Mouse (Mus musculus) forebrain, embryonic 10.5 days (tissue): Measurements from ENCODE around the gene Plscr3. TPM values are rescaled to one million over a fixed set of nuclear protein-coding genes. Genes with fewer than 3 reads are reported as not detected.
"Not testable (repeated sequence)": the region's sequence is repeated elsewhere in the genome, so short reads cannot be mapped to it uniquely, and the experiment has no call there.

Source experiments
- DNase-seq: peaks from one replicate; pipeline ENCODE4 v3.0.0-alpha.2; 2017; ENCODE audit warnings: low spot score; ENCODE audit errors: extremely low spot score
- H3K27ac ChIP-seq: fragments of 300-500 bp; sonication (generic); 2 replicates; pipeline ENCODE4 v1.5.1; 2016; ENCODE audit warnings: mild to moderate bottlenecking
- H3K27me3 ChIP-seq: fragments of 300-500 bp; sonication (generic); 2 replicates; pipeline ENCODE4 v1.6.1; 2016; ENCODE audit warnings: mild to moderate bottlenecking; ENCODE audit not compliant: poor library complexity, severe bottlenecking
- H3K36me3 ChIP-seq: fragments of 300-500 bp; sonication (generic); replicated peaks from 2 replicates; pipeline ENCODE4 v1.6.1; 2016; ENCODE audit warnings: mild to moderate bottlenecking, moderate library complexity
- H3K4me1 ChIP-seq: fragments of 300-500 bp; sonication (generic); 2 replicates; pipeline ENCODE4 v1.6.1; 2016
- H3K4me3 ChIP-seq: fragments of 300-500 bp; sonication (generic); 2 replicates; pipeline ENCODE4 v1.5.1; 2016; ENCODE audit warnings: mild to moderate bottlenecking, moderate library complexity
- H3K9me3 ChIP-seq: fragments of 300-500 bp; sonication (generic); 2 replicates; pipeline ENCODE4 v1.6.1; 2016; ENCODE audit warnings: mild to moderate bottlenecking, moderate library complexity
- WGBS: fragments of 180-500 bp; shearing (Covaris S2); methylation state at CpG from one replicate; pipeline ENCODE4 v1.1.7; 2016; 5-methylcytosine and 5-hydroxymethylcytosine counted together
- polyA plus RNA-seq: library from polyadenylated mRNA; unstranded; fragments of >200 nt; fragmentation: Nextera tagmentation; extraction: Ambion mirVana; gene quantifications from 2 replicates; pipeline ENCODE4 v1.2.1, GENCODE M21; 2016

The Plscr3 gene
- polyA plus RNA-seq, 1 experiment from 2014 or later, result 67.6 TPM

GRCm38 (mm10) chr11:69855347-69855746 is 9.2 kb downstream of the Plscr3 start:
- Histone ChIP-seq H3K27ac (peak overlapping the region; percentile 72), H3K4me3 (peak overlapping the region; percentile 23), H3K27me3 (peaks cover 49% of the 10 kb centered on the region), H3K4me1 (peaks cover 37% of the 10 kb centered on the region), H3K9me3 (no peaks in the 10 kb centered on the region), H3K36me3 (peaks cover 26% of the 10 kb centered on the region)
- peak; percentile 66 for DNase-seq
- 21% methylated on average over 16 of the region's 16 CpGs for WGBS

GRCm38 (mm10) chr11:69858113-69858998 is 12.2 kb downstream of the Plscr3 start, which contains the start of gene Tnk1:
Gene Tnk1, minus strand, starts transcription at chr11:69858730.
- WGBS, result 17% methylated on average over 30 of the region's 30 CpGs
- Histone ChIP-seq H3K4me3 (peak within 1 kb of the TSS; percentile 33), H3K27ac (peak within 1 kb of the TSS; percentile 35; the same call in 1 of the 2 replicates), H3K9me3 (no peaks in the 10 kb centered on the region), H3K4me1 (peaks cover 26% of the 10 kb centered on the region), H3K27me3 (peaks cover 50% of the 10 kb centered on the region), H3K36me3 (no peaks in the 10 kb centered on the region)
- no peak for DNase-seq

- H3K4me1 ChIP-seq, DNase-seq, H3K27ac ChIP-seq, H3K9me3 ChIP-seq, H3K4me3 ChIP-seq, H3K36me3 ChIP-seq: not testable (repeated sequence)
- peaks cover 17% of the 10 kb centered on the region for H3K27me3 ChIP-seq
- 85% methylated on average over 3 of the region's 3 CpGs for WGBS
These were observed 17.6 kb downstream of the Plscr3 start for GRCm38 (mm10) chr11:69863729-69864128.

- peaks cover 11% of the 10 kb centered on the region for H3K27me3 ChIP-seq
- H3K9me3 ChIP-seq, result no peaks in the 10 kb centered on the region
- no peak for DNase-seq
- H3K4me3 ChIP-seq, result no peak overlapping the region
- peak overlapping the region; percentile 3; the same call in 1 of the 2 replicates for H3K27ac ChIP-seq
- H3K36me3 ChIP-seq, result no peaks in the 10 kb centered on the region
- WGBS, result 65% methylated on average over 8 of the region's 8 CpGs
- H3K4me1 ChIP-seq, result peaks cover 3% of the 10 kb centered on the region; the same call in 1 of the 2 replicates
These were observed 18.1 kb downstream of the Plscr3 start for GRCm38 (mm10) chr11:69864138-69864860.

- Histone ChIP-seq H3K27me3 (no peaks in the 10 kb centered on the region), H3K27ac (no peak overlapping the region), H3K36me3 (no peaks in the 10 kb centered on the region), H3K9me3 (no peaks in the 10 kb centered on the region), H3K4me3 (no peak overlapping the region), H3K4me1 (peaks cover 3% of the 10 kb centered on the region; the same call in 1 of the 2 replicates)
- WGBS, result 89% methylated on average over 9 of the region's 9 CpGs
- DNase-seq, result no peak
These were observed 19.4 kb downstream of the Plscr3 start for GRCm38 (mm10) chr11:69865561-69865960.

- WGBS, result 73% methylated on average over 9 of the region's 9 CpGs
- H3K4me3 ChIP-seq, result no peak overlapping the region
- no peak overlapping the region for H3K27ac ChIP-seq
- H3K4me1 ChIP-seq, result peaks cover 3% of the 10 kb centered on the region; the same call in 1 of the 2 replicates
- H3K9me3 ChIP-seq, result no peaks in the 10 kb centered on the region
- DNase-seq, result no peak
- H3K27me3 ChIP-seq, result no peaks in the 10 kb centered on the region
- no peaks in the 10 kb centered on the region for H3K36me3 ChIP-seq
These were observed 21.2 kb downstream of the Plscr3 start for GRCm38 (mm10) chr11:69867335-69867734.

- Histone ChIP-seq H3K36me3 (no peaks in the 10 kb centered on the region), H3K27ac (no peak overlapping the region), H3K4me3 (no peak overlapping the region), H3K4me1 (no peaks in the 10 kb centered on the region), H3K27me3 (no peaks in the 10 kb centered on the region), H3K9me3 (no peaks in the 10 kb centered on the region)
- WGBS, result 87% methylated on average over 2 of the region's 2 CpGs
- no peak for DNase-seq
These were observed 24.3 kb downstream of the Plscr3 start for GRCm38 (mm10) chr11:69870289-69871069.

- H3K4me1 ChIP-seq, result peaks cover 10% of the 10 kb centered on the region
- DNase-seq, result no peak
- no peaks in the 10 kb centered on the region for H3K36me3 ChIP-seq
- 89% methylated on average over 7 of the region's 7 CpGs for WGBS
- H3K27ac ChIP-seq, result no peak overlapping the region
- no peaks in the 10 kb centered on the region for H3K27me3 ChIP-seq
- H3K9me3 ChIP-seq, result no peaks in the 10 kb centered on the region
- no peak overlapping the region for H3K4me3 ChIP-seq
These were observed 25.6 kb downstream of the Plscr3 start for GRCm38 (mm10) chr11:69871822-69872221.

GRCm38 (mm10) chr11:69872451-69872850 is 26.3 kb downstream of the Plscr3 start:
- no peaks in the 10 kb centered on the region for H3K9me3 ChIP-seq
- peaks cover 16% of the 10 kb centered on the region for H3K4me1 ChIP-seq
- H3K36me3 ChIP-seq, result no peaks in the 10 kb centered on the region
- DNase-seq, result no peak
- H3K4me3 ChIP-seq, result no peak overlapping the region
- H3K27ac ChIP-seq, result no peak overlapping the region
- 88% methylated on average over 4 of the region's 4 CpGs for WGBS
- no peaks in the 10 kb centered on the region for H3K27me3 ChIP-seq

GRCm38 (mm10) chr11:69876186-69876585 is 30.0 kb downstream of the Plscr3 start:
- Histone ChIP-seq H3K27me3 (peaks cover 16% of the 10 kb centered on the region), H3K4me1 (peaks cover 54% of the 10 kb centered on the region), H3K36me3 (no peaks in the 10 kb centered on the region), H3K9me3 (no peaks in the 10 kb centered on the region), H3K27ac (0 out of 2 replicates have a peak overlapping the region, but pooled peaks have one; percentile 75), H3K4me3 (no peak overlapping the region)
- DNase-seq, result no peak
- 71% methylated on average over 7 of the region's 7 CpGs for WGBS

- Histone ChIP-seq H3K36me3 (no peaks in the 10 kb centered on the region), H3K27ac (peak overlapping the region; percentile 75)
These were observed 30.7 kb downstream of the Plscr3 start for GRCm38 (mm10) chr11:69876867-69877266.

GRCm38 (mm10) chr11:69877878-69878277 is 31.7 kb downstream of the Plscr3 start, which contains the start of gene Tmem95:
Gene Tmem95, minus strand, starts transcription at chr11:69878018.
- no peaks in the 10 kb centered on the region for H3K9me3 ChIP-seq
- H3K4me3 ChIP-seq, result peak within 1 kb of the TSS; percentile 58
- DNase-seq, result no peak
- H3K27ac ChIP-seq, result peak within 1 kb of the TSS; percentile 75
- no peaks in the 10 kb centered on the region for H3K36me3 ChIP-seq
- 92% methylated on average over 11 of the region's 11 CpGs for WGBS
- peaks cover 30% of the 10 kb centered on the region for H3K27me3 ChIP-seq
- H3K4me1 ChIP-seq, result peaks cover 66% of the 10 kb centered on the region

More at GRCm38 (mm10) chr11:69876867-69877266, 30.7 kb downstream of the Plscr3 start:
- H3K4me1 ChIP-seq, result peaks cover 60% of the 10 kb centered on the region
- H3K27me3 ChIP-seq, result peaks cover 21% of the 10 kb centered on the region
- peak overlapping the region; percentile 42 for H3K4me3 ChIP-seq
- DNase-seq, result peak; percentile 85
- H3K9me3 ChIP-seq, result no peaks in the 10 kb centered on the region
- 1% methylated on average over 12 of the region's 12 CpGs for WGBS
